Mouse (Mus musculus) ES-E14 (cell line): ENCODE results near the gene Slc9a1.

Experiments
- CHD2 ChIP-seq: IDR thresholded peaks from 2 replicates; pipeline ENCODE4 v1.6.1; 2014; ENCODE audit warnings: mild to moderate bottlenecking, low read depth, low read length, inconsistent platforms
- MAFK ChIP-seq: IDR thresholded peaks from 2 replicates; pipeline ENCODE4 v1.6.1; 2014; ENCODE audit warnings: mild to moderate bottlenecking, low read depth, low read length, inconsistent platforms; ENCODE audit not compliant: insufficient read depth
- ZC3H11A ChIP-seq: IDR thresholded peaks from 2 replicates; pipeline ENCODE4 v1.6.1; 2012; ENCODE audit warnings: low read depth, mild to moderate bottlenecking, inconsistent platforms, low read length, borderline replicate concordance

DNA sequence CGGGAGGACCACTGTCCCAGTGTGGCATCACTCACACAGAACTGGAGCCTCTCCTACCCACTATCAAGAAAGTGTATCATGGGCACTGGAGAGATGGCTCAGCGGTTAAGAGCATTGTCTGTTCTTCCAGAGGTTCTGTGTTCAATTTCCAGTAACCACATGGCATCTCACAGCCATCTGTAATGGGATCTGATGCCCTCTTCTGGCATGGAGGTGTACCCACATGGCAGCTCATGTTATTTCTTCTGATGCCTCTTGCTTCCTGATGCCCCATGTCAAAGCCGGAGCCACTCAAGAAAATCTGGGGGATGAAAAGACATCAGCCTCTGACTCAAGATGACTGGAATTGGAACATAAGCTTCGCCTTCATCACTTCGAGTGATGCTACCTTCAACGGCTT lies 23.8 kb upstream of the Slc9a1 start:
- TF ChIP-seq CHD2, result no peak
- TF ChIP-seq MAFK, result no peak
- no peak for TF ChIP-seq ZC3H11A
